Mouse (Mus musculus) mouse trophoblast stem cell (cell line): Measurements from ENCODE around the gene Cdk20.

Experiments used
- in situ Hi-C, 2 experiments: fragments of 300-500 bp; cut with MseI, MboI; formaldehyde crosslinking; loops; 2 replicates in 1 of 2; 3 replicates in 1 of 2; pipeline ENCODE4 v1.15.1; 2025

Cdk20 gene

GRCm38 (mm10) chr13:64479960-64480359, 47.8 kb downstream of the Cdk20 start:
- in situ Hi-C loops: no loop called here

- in situ Hi-C loops: no loop called here
Observed at GRCm38 (mm10) chr13:64489886-64490285, 57.8 kb downstream of the Cdk20 start.
